Mouse (Mus musculus): ENCODE data around the gene Slc39a7.

DNA sequence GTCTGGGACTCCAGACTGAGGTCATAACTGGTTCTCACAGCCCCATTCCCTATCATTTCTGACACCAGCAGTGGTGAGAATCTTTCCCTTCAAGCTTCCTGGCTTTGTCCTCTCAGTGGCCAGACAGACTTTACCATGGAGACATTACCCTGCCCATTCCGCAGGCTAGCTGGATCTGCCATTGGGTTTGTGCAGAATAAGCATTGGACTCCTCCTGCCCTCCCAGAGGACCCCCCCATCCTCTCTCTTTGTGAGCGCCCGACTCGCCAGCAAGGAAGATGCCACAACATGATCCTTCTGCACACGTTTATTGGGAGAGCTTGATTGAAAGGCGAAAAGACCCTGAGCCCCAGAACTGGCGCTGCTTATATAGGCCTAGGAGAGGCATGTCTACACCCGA is 18.0 kb downstream of the Slc39a7 start:
- TF ChIP-seq POLR2A (IDR thresholded peaks at IDR 0.05; ENCODE audit: control insufficient read depth, low read depth, low read length) (no peak), CTCF (IDR thresholded peaks at IDR 0.05; ENCODE audit: control insufficient read depth, insufficient read depth, insufficient replicate concordance, low read depth, low read length) (no peak)

Measured in testis, adult 2 months (tissue).